Mouse (Mus musculus) gastrocnemius, postnatal 14 days (tissue): Measurements from ENCODE around the gene Vars. TPM values are rescaled to one million over a fixed set of nuclear protein-coding genes. Genes with fewer than 3 reads are reported as not detected.
"Not testable (repeated sequence)": the region's sequence is repeated elsewhere in the genome, so short reads cannot be mapped to it uniquely, and the experiment has no call there.

Source experiments
- DNase-seq: peaks from one replicate; pipeline ENCODE4 v3.0.0; 2021; ENCODE audit warnings: mixed read lengths
- intact Hi-C: fragments of 180-260 bp; cut with DNase I; formaldehyde crosslinking; loops from one replicate; pipeline ENCODE4 v1.15.1; 2025; ENCODE audit warnings: low total_unique reads
- total RNA-seq, 2 experiments: library from RNA; stranded (reverse); gene quantifications; 2 replicates each; pipeline ENCODE4 v1.2.3; 2021

Vars gene
- total RNA-seq, 2 experiments from 2014 or later, result 26.8 to 29.2 TPM

GRCm38 (mm10) chr17:35019894-35020293, 19.1 kb downstream of the Vars start:
- intact Hi-C loops, result loop anchor here (2.0 to 5.0 kb wide), 2 partner anchors 39 to 82 kb away; partner anchors contain the start of gene Ddah2
- no peak for DNase-seq

- intact Hi-C loops, result loop anchor here (2.0 kb wide), 1 partner anchor 38 kb away; the partner anchor contains the start of gene Ddah2
Measured at GRCm38 (mm10) chr17:35020551-35020950, 19.8 kb downstream of the Vars start.

GRCm38 (mm10) chr17:35021163-35021808, 20.5 kb downstream of the Vars start:
- intact Hi-C loops, result loop anchor here (2.0 kb wide), 1 partner anchor 38 kb away; the partner anchor contains the start of gene Ddah2

More at GRCm38 (mm10) chr17:35020551-35020950, 19.8 kb downstream of the Vars start:
- DNase-seq, result no peak

GRCm38 (mm10) chr17:35021842-35022477, 21.2 kb downstream of the Vars start:
- DNase-seq, result no peak
- intact Hi-C loops, result loop anchor here (2.0 kb wide), 1 partner anchor 37 kb away; the partner anchor contains the start of gene Ddah2

More at GRCm38 (mm10) chr17:35021163-35021808, 20.5 kb downstream of the Vars start:
- DNase-seq, result peak; percentile 89

- no peak for DNase-seq
- intact Hi-C loops, result no loop called here
Measured at GRCm38 (mm10) chr17:35022541-35023060, 21.8 kb downstream of the Vars start.

GRCm38 (mm10) chr17:35023221-35023620, 22.4 kb downstream of the Vars start:
- intact Hi-C loops, result no loop called here
- no peak for DNase-seq

- intact Hi-C loops, result no loop called here
Measured at GRCm38 (mm10) chr17:35023756-35024155, 23.0 kb downstream of the Vars start.

GRCm38 (mm10) chr17:35024261-35024660, 23.5 kb downstream of the Vars start:
- intact Hi-C loops, result no loop called here

More at GRCm38 (mm10) chr17:35023756-35024155, 23.0 kb downstream of the Vars start:
- DNase-seq, result no peak

GRCm38 (mm10) chr17:35024691-35025488, 24.1 kb downstream of the Vars start:
- no peak for DNase-seq
- intact Hi-C loops, result no loop called here

More at GRCm38 (mm10) chr17:35024261-35024660, 23.5 kb downstream of the Vars start:
- DNase-seq, result no peak

- DNase-seq, result no peak
- intact Hi-C loops, result no loop called here
Measured at GRCm38 (mm10) chr17:35026206-35026605, 25.4 kb downstream of the Vars start.

GRCm38 (mm10) chr17:35027277-35028068, 26.7 kb downstream of the Vars start, which contains the start of gene Sapcd1:
TSS of gene Sapcd1 (minus strand) at chr17:35028016.
- intact Hi-C loops, result no loop called here

GRCm38 (mm10) chr17:35028315-35028714, 27.5 kb downstream of the Vars start:
- DNase-seq, result no peak

More at GRCm38 (mm10) chr17:35027277-35028068, 26.7 kb downstream of the Vars start, which contains the start of gene Sapcd1:
- peak; percentile 84 for DNase-seq

GRCm38 (mm10) chr17:35029691-35030532, 29.1 kb downstream of the Vars start:
- DNase-seq, result no peak
- intact Hi-C loops, result no loop called here

More at GRCm38 (mm10) chr17:35028315-35028714, 27.5 kb downstream of the Vars start:
- intact Hi-C loops, result no loop called here

- intact Hi-C loops, result no loop called here
- no peak for DNase-seq
Measured at GRCm38 (mm10) chr17:35031272-35031671, 30.5 kb downstream of the Vars start.

GRCm38 (mm10) chr17:35031880-35032279, 31.1 kb downstream of the Vars start:
- DNase-seq, result no peak
- intact Hi-C loops, result no loop called here

- intact Hi-C loops, result no loop called here
- no peak for DNase-seq
Measured at GRCm38 (mm10) chr17:35032323-35032870, 31.6 kb downstream of the Vars start.

GRCm38 (mm10) chr17:35033703-35034102, 32.9 kb downstream of the Vars start:
- intact Hi-C loops, DNase-seq: not testable (repeated sequence)
